Mouse (Mus musculus) forelimb bud, embryonic 11.5 days (tissue): ENCODE results near the gene Olfr1134.
"Not testable (repeated sequence)": the region's sequence is repeated elsewhere in the genome, so short reads cannot be mapped to it uniquely, and the experiment has no call there.

Experiments used
- DNase-seq: peaks from one replicate; pipeline ENCODE4 v3.0.0-alpha.2; 2012; ENCODE audit warnings: low read depth, low spot score

Olfr1134 gene

DNA sequence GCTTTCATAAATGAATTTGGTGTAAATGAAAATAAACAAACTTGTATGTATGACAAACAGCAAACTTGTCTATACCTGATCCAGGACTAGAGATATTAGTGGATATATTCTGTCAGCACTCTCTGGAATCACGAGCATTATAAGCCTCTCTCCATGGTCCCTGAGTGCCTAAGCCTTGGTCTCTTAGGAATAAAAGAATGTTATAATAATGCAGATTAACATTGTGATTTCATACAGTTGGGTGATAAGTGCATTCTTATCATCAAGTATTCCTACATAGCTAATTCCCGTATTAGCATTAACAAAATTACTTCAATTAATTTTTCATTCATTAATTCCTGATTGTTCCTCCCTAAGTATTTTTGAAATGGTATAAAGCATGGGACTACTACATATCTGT is at the start of gene Olfr1134:
Gene Olfr1134 (minus strand): TSS at position 101 of the 400 bp plus-strand sequence.
- DNase-seq = no peak

GRCm38 (mm10) chr2:87693847-87694246 is 35.6 kb upstream of the Olfr1134 start, which contains the start of gene Olfr1136:
Olfr1136 (minus strand) TSS chr2:87693947.
- no peak for DNase-seq

GRCm38 (mm10) chr2:87673564-87673963 is 15.3 kb upstream of the Olfr1134 start, which contains the start of gene Olfr1135:
Olfr1135 (minus strand) TSS chr2:87673664.
- DNase-seq = no peak

- no peak for DNase-seq
Measured at GRCm38 (mm10) chr2:87647274-87647673, 11.0 kb downstream of the Olfr1134 start, which contains the start of gene Olfr1133. Olfr1133 (minus strand) TSS chr2:87647374.

GRCm38 (mm10) chr2:87642441-87642840 is 15.8 kb downstream of the Olfr1134 start:
- DNase-seq = no peak

DNA sequence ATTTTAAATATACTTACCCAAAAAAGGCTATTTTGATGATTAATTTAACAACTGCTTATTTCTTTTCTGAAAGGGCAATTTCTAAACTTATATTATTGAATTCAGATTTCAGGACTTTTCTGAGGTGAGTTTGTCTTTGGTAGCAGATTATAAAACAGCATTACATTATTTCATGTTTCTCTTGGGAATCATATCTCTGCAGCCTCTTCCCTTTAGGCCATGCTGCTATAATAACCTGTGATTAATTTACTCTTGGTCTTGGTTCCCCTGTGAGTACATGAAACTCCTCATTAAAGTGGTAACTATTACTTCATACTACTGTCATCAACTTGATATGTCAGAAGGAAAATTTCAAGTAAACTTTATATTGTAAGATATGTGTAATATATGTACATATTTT is 20.8 kb downstream of the Olfr1134 start, which contains the start of gene Olfr1132:
Gene Olfr1132 (minus strand): TSS at position 101 of the 400 bp plus-strand sequence.
- no peak for DNase-seq

DNA sequence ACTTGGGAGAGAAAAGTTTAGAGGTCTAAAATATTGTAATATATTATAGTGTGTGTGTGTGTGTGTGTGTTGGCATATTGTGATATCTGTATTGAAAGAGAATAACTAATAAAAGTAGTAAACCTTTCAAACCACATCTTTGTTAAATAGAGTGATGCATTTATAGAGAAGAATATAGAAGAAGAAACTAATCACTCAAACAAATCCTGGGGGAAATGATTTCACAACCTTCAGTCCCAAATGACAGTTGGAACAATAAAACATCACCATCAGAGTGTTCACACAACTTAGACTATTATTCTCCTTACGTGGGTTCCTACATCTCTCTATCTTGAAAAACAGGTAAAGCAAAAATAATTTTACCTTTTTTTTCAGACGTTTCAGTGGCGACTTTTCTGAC is 31.5 kb downstream of the Olfr1134 start, which contains the start of gene Olfr1131:
Gene Olfr1131 (plus strand): TSS at position 301 of the 400 bp plus-strand sequence.
- DNase-seq = no peak

DNA sequence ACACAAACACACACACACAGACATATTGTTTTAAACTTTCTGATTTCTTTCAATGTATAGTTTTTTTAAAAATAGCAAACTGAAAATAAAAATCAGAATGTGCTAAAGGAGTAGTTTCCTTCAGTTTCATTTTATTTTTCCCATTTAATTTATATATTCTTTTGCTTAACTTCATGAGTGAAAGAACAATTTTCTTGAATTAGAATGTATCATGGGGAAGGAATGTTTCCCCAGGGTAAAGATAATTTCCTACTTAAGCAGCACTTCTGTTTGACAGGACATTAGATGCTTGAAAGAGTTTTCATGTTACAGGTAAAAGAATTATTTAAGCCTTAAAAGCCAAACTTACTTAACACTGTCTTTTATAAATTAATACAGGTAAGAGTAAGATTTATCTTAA is 52.3 kb downstream of the Olfr1134 start, which contains the start of gene Olfr1130:
Gene Olfr1130 (plus strand): TSS at position 301 of the 400 bp plus-strand sequence.
- not testable (repeated sequence) for DNase-seq
